Comparison of ENCODE assay signal across 11 mouse cellular contexts in the genomic region with DNA sequence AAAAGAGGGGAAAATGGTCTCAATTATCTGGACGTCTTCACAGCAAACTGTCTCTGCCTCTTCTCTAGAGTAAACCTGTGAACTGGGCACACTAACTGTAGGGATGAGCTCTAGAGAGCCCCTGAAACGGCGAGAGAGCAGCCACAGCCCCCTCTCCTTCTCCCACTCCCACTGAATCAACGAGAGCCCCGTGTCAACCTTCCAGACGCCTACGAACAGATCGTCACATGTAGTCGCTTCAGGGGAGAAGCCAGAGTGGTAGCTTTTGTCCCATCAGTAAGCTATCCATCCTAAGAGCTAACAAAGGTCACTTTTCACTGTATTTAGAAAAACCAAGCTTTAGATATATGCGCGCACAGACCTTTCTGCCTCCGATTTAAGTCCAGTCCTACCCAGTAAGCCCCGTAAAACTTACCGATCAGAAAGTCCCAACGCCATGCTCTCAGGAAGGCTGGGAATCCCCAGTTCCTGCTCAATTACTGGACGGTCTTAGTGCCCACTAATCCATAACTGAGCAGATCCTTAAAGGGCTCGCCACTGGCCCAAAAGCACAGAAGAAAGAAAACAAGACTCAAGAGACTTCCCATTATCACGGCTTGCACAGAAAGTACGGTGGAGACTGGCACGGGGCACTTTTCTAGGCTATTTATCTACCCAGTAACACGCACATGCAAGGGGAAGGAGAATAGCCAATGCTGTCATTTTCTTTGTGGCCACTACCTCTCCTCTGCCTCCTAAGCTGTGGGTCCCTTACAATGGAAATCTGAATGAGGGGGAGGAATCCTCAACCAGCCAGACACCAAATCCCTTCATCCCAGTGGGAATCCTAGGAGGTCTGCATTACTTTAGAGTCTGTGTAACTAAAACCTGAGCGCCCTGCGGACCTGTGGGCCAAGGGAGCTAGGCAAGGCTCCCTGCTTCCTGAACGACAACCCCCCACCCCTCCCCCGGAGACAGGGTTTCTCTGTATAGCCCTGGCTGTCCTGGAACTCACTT. TPM values are rescaled to one million over a fixed set of nuclear protein-coding genes. Genes with fewer than 3 reads are reported as not detected.
DNase-seq lines count a peak whose midpoint lies in the region; ATAC-seq and TF ChIP-seq lines count a peak whose summit lies in the region.
"Had no signal": no experiment of that assay in that cellular context is flagged by ENCODE, and none has a peak within 500 bp of the region (broad histone marks: within the 10 kb centered on the region; RNA-seq: fewer than 3 reads in every experiment).

No protein-coding gene starts in this region.

- peaks cover 33% of the 10 kb centered on the region for H3K36me3 ChIP-seq in forebrain, embryonic 10.5 days (replicated peaks)
- no peaks in the 10 kb centered on the region; the same call in 1 of the 2 replicates for H3K36me3 ChIP-seq in forebrain, embryonic 11.5 days (ENCODE audit: control insufficient read depth, insufficient read depth, low read length)
- no peaks in the 10 kb centered on the region for H3K36me3 ChIP-seq in lung, embryonic 16.5 days (ENCODE audit: control insufficient read depth, insufficient read depth, low read length)
- H3K36me3 ChIP-seq in limb, embryonic 14.5 days (ENCODE audit: control insufficient read depth, insufficient read depth, low read length): no peaks in the 10 kb centered on the region
- H3K36me3 ChIP-seq in neural tube, embryonic 15.5 days: no peaks in the 10 kb centered on the region

- H3K27ac ChIP-seq in forebrain, embryonic 10.5 days: no peak overlapping the region
- no peak overlapping the region for H3K27ac ChIP-seq in forebrain, embryonic 11.5 days (ENCODE audit: low read depth, low read length)
- peak overlapping the region; percentile 21; the same call in 1 of the 2 replicates for H3K27ac ChIP-seq in lung, embryonic 16.5 days (ENCODE audit: low read length)
- no peak overlapping the region for H3K27ac ChIP-seq in limb, embryonic 14.5 days (replicated peaks; ENCODE audit: low read depth, low read length)
- no peak overlapping the region for H3K27ac ChIP-seq in neural tube, embryonic 15.5 days (replicated peaks)

- H3K4me1 ChIP-seq in forebrain, embryonic 10.5 days: peaks cover 70% of the 10 kb centered on the region
- peaks cover 14% of the 10 kb centered on the region for H3K4me1 ChIP-seq in forebrain, embryonic 11.5 days (replicated peaks; ENCODE audit: control insufficient read depth, insufficient read depth, low read length)
- peaks cover 13% of the 10 kb centered on the region for H3K4me1 ChIP-seq in lung, embryonic 16.5 days (replicated peaks; ENCODE audit: control insufficient read depth, insufficient read depth, low read length)
- H3K4me1 ChIP-seq in limb, embryonic 14.5 days (ENCODE audit: control insufficient read depth, insufficient read depth, low read length): peaks cover 55% of the 10 kb centered on the region
- peaks cover 58% of the 10 kb centered on the region for H3K4me1 ChIP-seq in neural tube, embryonic 15.5 days

- peak overlapping the region; percentile 22 for H3K4me3 ChIP-seq in forebrain, embryonic 10.5 days
- H3K4me3 ChIP-seq in forebrain, embryonic 11.5 days (ENCODE audit: low read depth, low read length): no peak overlapping the region
- 0 out of 2 replicates have a peak overlapping the region, but pooled peaks have one; percentile 3 for H3K4me3 ChIP-seq in lung, embryonic 16.5 days (ENCODE audit: low read length)
- H3K4me3 ChIP-seq in limb, embryonic 14.5 days (replicated peaks; ENCODE audit: low read length): no peak overlapping the region
- H3K4me3 ChIP-seq in neural tube, embryonic 15.5 days (replicated peaks): no peak overlapping the region

- no peaks in the 10 kb centered on the region for H3K27me3 ChIP-seq in forebrain, embryonic 10.5 days (ENCODE audit: poor library complexity, severe bottlenecking)
- H3K27me3 ChIP-seq in forebrain, embryonic 11.5 days (ENCODE audit: control insufficient read depth, insufficient read depth, low read length): no peaks in the 10 kb centered on the region
- H3K27me3 ChIP-seq in lung, embryonic 16.5 days (ENCODE audit: control insufficient read depth, insufficient read depth, low read depth, low read length): no peaks in the 10 kb centered on the region
- H3K27me3 ChIP-seq in limb, embryonic 14.5 days (ENCODE audit: control insufficient read depth, insufficient read depth, low read length): no peaks in the 10 kb centered on the region
- H3K27me3 ChIP-seq in neural tube, embryonic 15.5 days (replicated peaks): no peaks in the 10 kb centered on the region

- H3K9me3 ChIP-seq in forebrain, embryonic 10.5 days: peaks cover 15% of the 10 kb centered on the region; the same call in 1 of the 2 replicates
- no peaks in the 10 kb centered on the region for H3K9me3 ChIP-seq in forebrain, embryonic 11.5 days (ENCODE audit: control insufficient read depth, low read length)
- H3K9me3 ChIP-seq in lung, embryonic 16.5 days (ENCODE audit: control insufficient read depth, low read length): no peaks in the 10 kb centered on the region
- no peaks in the 10 kb centered on the region for H3K9me3 ChIP-seq in limb, embryonic 14.5 days (ENCODE audit: control insufficient read depth, low read length)
- no peaks in the 10 kb centered on the region for H3K9me3 ChIP-seq in neural tube, embryonic 15.5 days (replicated peaks)

- H3K4me2 ChIP-seq in forebrain, embryonic 11.5 days (ENCODE audit: low read depth, low read length, severe bottlenecking): no peak overlapping the region; the same call in 1 of the 2 replicates
- H3K4me2 ChIP-seq in lung, embryonic 16.5 days (ENCODE audit: low read depth, low read length): no peak overlapping the region
- peak overlapping the region; percentile 20 for H3K4me2 ChIP-seq in limb, embryonic 14.5 days (replicated peaks; ENCODE audit: low read depth, low read length, severe bottlenecking)
- H3K4me2 ChIP-seq in neural tube, embryonic 15.5 days: peak overlapping the region; percentile 27

- no peak overlapping the region for H3K9ac ChIP-seq in forebrain, embryonic 11.5 days (ENCODE audit: low read length)
- no peak overlapping the region for H3K9ac ChIP-seq in lung, embryonic 16.5 days (ENCODE audit: low read length)
- H3K9ac ChIP-seq in limb, embryonic 14.5 days (ENCODE audit: low read depth, low read length, severe bottlenecking): 0 out of 2 replicates have a peak overlapping the region, but pooled peaks have one; percentile 3
- H3K9ac ChIP-seq in neural tube, embryonic 15.5 days (replicated peaks): no peak overlapping the region

- TF ChIP-seq POLR2A in limb, embryonic 14.5 days (IDR thresholded peaks at IDR 0.05; ENCODE audit: borderline replicate concordance, extremely low read depth, insufficient read depth, insufficient read length): no peak

- DNase-seq in forebrain, embryonic 10.5 days (ENCODE audit: extremely low spot score, low spot score): no peak
- no peak for DNase-seq in forebrain, embryonic 11.5 days (ENCODE audit: low spot score)
- no peak for DNase-seq in lung, postnatal 14 days
- DNase-seq in limb, embryonic 14.5 days (ENCODE audit: low spot score): no peak
- no peak for DNase-seq in right cerebral cortex, postnatal 36 days (ENCODE audit: low spot score in 2 of 2)
- DNase-seq: lung, postnatal 36 days; right cerebral cortex, postnatal 14 days had no signal

- 20% methylated on average over 25 of the region's 25 CpGs for WGBS in forebrain, embryonic 10.5 days
- 18% methylated on average over 25 of the region's 25 CpGs for WGBS in forebrain, embryonic 11.5 days
- 32% methylated on average over 25 of the region's 25 CpGs for WGBS in lung, embryonic 16.5 days
- WGBS in limb, embryonic 14.5 days: 22% methylated on average over 25 of the region's 25 CpGs
- WGBS in neural tube, embryonic 15.5 days: 25% methylated on average over 25 of the region's 25 CpGs

- no peak for ATAC-seq in forebrain, embryonic 11.5 days (replicated peaks; ENCODE audit: low FRiP score)
- no peak for ATAC-seq in lung, embryonic 16.5 days (ENCODE audit: low read depth)
- ATAC-seq in limb, embryonic 14.5 days (ENCODE audit: low FRiP score, low read depth): no peak
- ATAC-seq in neural tube, embryonic 15.5 days (ENCODE audit: low FRiP score): no peak
- no peak for ATAC-seq in CD4-positive, CD25-positive, alpha-beta regulatory T cell, adult 4 months
- ATAC-seq: inflammation-experienced regulatory T-cells, adult 6 months had no signal

RNA-seq across cellular contexts. Expression of gene Smad1, which starts 14.7 kb away (rescaled TPM):
- 39.4 TPM in 2 replicates for polyA plus RNA-seq in forebrain, embryonic 10.5 days (2016; fragmentation: Nextera tagmentation; extraction: Ambion mirVana)
- polyA plus RNA-seq in forebrain, embryonic 11.5 days (2014; fragmentation: Nextera tagmentation; extraction: Ambion mirVana): 57.6 and 64.8 TPM in 2 replicates
- 37.2 and 39.8 TPM in 2 replicates for polyA plus RNA-seq in lung, embryonic 16.5 days (2015; fragmentation: Nextera tagmentation; extraction: Ambion mirVana)
- 41.6 and 61.1 TPM in 2 replicates for polyA plus RNA-seq in limb, embryonic 14.5 days (2012; rRNA removed)
- 71.8 and 73.7 TPM in 2 replicates for polyA plus RNA-seq in limb, embryonic 14.5 days (2014; fragmentation: Nextera tagmentation; extraction: Ambion mirVana)
- polyA plus RNA-seq in neural tube, embryonic 15.5 days (2015; fragmentation: Nextera tagmentation; extraction: Ambion mirVana): 54.3 and 59.0 TPM in 2 replicates
- polyA plus RNA-seq in CD4-positive, CD25-positive, alpha-beta regulatory T cell, adult 4 months (2017; shearing (Covaris generic)): 10 to 100 TPM in 1 of 2 experiments, 1 to 10 TPM in 1; 8.3 to 10.8 TPM

Comparison
In these comparisons a context has a peak if more than half of its experiments do, and no peak if none do; other contexts are left out.
1. H3K4me3 ChIP-seq: peak in forebrain, embryonic 10.5 days (single experiment) and lung, embryonic 16.5 days (single experiment); none in forebrain, embryonic 11.5 days (single experiment), limb, embryonic 14.5 days (single experiment) and neural tube, embryonic 15.5 days (single experiment).
2. H3K4me2 ChIP-seq: peak in limb, embryonic 14.5 days (single experiment) and neural tube, embryonic 15.5 days (single experiment); none in forebrain, embryonic 11.5 days (single experiment) and lung, embryonic 16.5 days (single experiment).